Mouse (Mus musculus): Measurements from ENCODE around the gene Ksr2. TPM values are rescaled to one million over a fixed set of nuclear protein-coding genes. Genes with fewer than 3 reads are reported as not detected.
"Not testable (repeated sequence)": the region's sequence is repeated elsewhere in the genome, so short reads cannot be mapped to it uniquely, and the experiment has no call there.

Gene Ksr2
- total and polyA plus RNA-seq, 3 experiments, result 0.05 TPM; not detected in 2

DNA sequence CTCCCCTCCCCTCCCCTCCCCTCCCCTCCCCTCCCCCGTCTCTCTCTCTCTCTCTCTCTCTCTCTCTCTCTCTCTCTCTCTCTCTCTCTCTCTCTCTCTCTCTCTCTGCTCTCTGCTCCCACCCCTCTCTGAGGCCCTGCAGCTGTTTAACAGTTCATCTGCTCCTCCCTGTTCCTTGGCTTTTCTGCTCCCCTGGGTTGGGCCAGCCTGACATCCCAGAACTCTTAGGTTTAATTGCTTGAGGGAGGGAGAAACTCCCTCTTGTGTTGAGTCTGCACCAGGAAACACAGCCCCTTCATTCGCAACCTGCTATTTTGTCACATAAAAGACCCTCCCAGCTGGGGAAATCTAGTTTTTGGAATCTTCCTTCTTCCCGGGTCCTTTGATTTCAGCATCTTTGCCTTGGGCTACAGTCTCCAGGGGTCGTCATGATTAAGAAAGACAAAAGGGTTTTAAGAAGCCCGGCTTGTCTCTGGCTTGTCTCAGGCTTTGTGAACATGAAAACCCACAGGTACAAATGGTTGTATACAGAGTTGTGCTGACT, 15.7 kb upstream of the Ksr2 start:
- H3K36me3 ChIP-seq (replicated peaks), result no peaks in the 10 kb centered on the region
- no peaks in the 10 kb centered on the region for H3K27me3 ChIP-seq (ENCODE audit: insufficient read depth, low read length)
- TF ChIP-seq GATA1 (IDR thresholded peaks at IDR 0.05; ENCODE audit: borderline replicate concordance, low read length) (no peak), TAL1 (conservative IDR thresholded peaks at IDR 0.05; ENCODE audit: low read depth, low read length) (no peak), POLR2AphosphoS5 (IDR thresholded peaks at IDR 0.05; ENCODE audit: insufficient replicate concordance, low read depth, low read length) (no peak), CTCF (IDR thresholded peaks at IDR 0.05; ENCODE audit: low read depth, low read length) (no peak), GATA2 (IDR thresholded peaks at IDR 0.05; ENCODE audit: borderline replicate concordance, low read depth, low read length) (no peak)
- ATAC-seq (ENCODE audit: extremely low read depth, insufficient number of reproducible peaks, low FRiP score, poor library complexity, severe bottlenecking) (no peak), DNase-seq (ENCODE audit: low spot score) (no peak)
- H3K4me3 ChIP-seq (ENCODE audit: low read depth, low read length), result no peak overlapping the region
- peaks cover 5% of the 10 kb centered on the region for H3K9me3 ChIP-seq (replicated peaks)
- H3K4me1 ChIP-seq (ENCODE audit: insufficient read depth, low read depth, low read length), result no peaks in the 10 kb centered on the region

- Histone ChIP-seq H3K9me3 (replicated peaks) (no peaks in the 10 kb centered on the region), H3K4me3 (ENCODE audit: low read depth, low read length) (no peak overlapping the region), H3K36me3 (replicated peaks) (no peaks in the 10 kb centered on the region), H3K27me3 (ENCODE audit: insufficient read depth, low read length) (no peaks in the 10 kb centered on the region), H3K4me1 (ENCODE audit: insufficient read depth, low read depth, low read length) (no peaks in the 10 kb centered on the region)
- ATAC-seq (ENCODE audit: extremely low read depth, insufficient number of reproducible peaks, low FRiP score, poor library complexity, severe bottlenecking), result no peak
- no peak for DNase-seq (ENCODE audit: low spot score)
- TF ChIP-seq GATA1 (IDR thresholded peaks at IDR 0.05; ENCODE audit: borderline replicate concordance, low read length) (no peak), POLR2AphosphoS5 (IDR thresholded peaks at IDR 0.05; ENCODE audit: insufficient replicate concordance, low read depth, low read length) (no peak), CTCF (IDR thresholded peaks at IDR 0.05; ENCODE audit: low read depth, low read length) (no peak), GATA2 (IDR thresholded peaks at IDR 0.05; ENCODE audit: borderline replicate concordance, low read depth, low read length) (no peak), TAL1 (conservative IDR thresholded peaks at IDR 0.05; ENCODE audit: low read depth, low read length) (no peak)
Observed at GRCm38 (mm10) chr5:117399281-117399680, 14.5 kb upstream of the Ksr2 start.

- H3K27me3 ChIP-seq (ENCODE audit: insufficient read depth, low read length), result no peaks in the 10 kb centered on the region
- no peaks in the 10 kb centered on the region for H3K4me1 ChIP-seq (ENCODE audit: insufficient read depth, low read depth, low read length)
- TF ChIP-seq POLR2AphosphoS5 (IDR thresholded peaks at IDR 0.05; ENCODE audit: insufficient replicate concordance, low read depth, low read length) (no peak), GATA2 (IDR thresholded peaks at IDR 0.05; ENCODE audit: borderline replicate concordance, low read depth, low read length) (no peak), CTCF (IDR thresholded peaks at IDR 0.05; ENCODE audit: low read depth, low read length) (no peak), TAL1 (conservative IDR thresholded peaks at IDR 0.05; ENCODE audit: low read depth, low read length) (no peak), GATA1 (IDR thresholded peaks at IDR 0.05; ENCODE audit: borderline replicate concordance, low read length) (no peak)
- H3K9me3 ChIP-seq (replicated peaks), result no peaks in the 10 kb centered on the region
- DNase-seq (ENCODE audit: low spot score) (no peak), ATAC-seq (ENCODE audit: extremely low read depth, insufficient number of reproducible peaks, low FRiP score, poor library complexity, severe bottlenecking) (no peak)
- H3K36me3 ChIP-seq (replicated peaks), result no peaks in the 10 kb centered on the region
- H3K4me3 ChIP-seq (ENCODE audit: low read depth, low read length), result no peak overlapping the region
Observed at GRCm38 (mm10) chr5:117403609-117404008, 10.2 kb upstream of the Ksr2 start.

DNA sequence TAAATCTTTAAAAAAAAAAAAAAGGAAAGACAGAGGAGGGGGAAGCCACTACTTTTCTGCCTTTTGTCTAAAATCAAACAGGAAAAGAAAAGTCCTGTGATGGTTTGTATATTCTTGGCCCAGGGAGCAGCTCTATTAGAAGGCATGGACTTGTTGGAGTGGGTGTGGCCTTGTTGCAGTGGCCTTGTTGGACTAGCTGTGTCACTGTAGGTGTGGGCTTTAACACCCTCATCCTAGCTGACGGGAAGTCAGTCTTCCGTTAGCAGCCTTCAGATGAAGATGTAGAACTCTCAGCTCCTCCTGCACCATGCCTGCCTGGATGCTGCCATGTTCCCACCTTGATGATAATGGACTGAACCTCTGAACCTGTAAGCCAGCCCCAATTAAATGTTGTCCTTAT, 9.1 kb upstream of the Ksr2 start:
- H3K36me3 ChIP-seq (replicated peaks); ATAC-seq (ENCODE audit: extremely low read depth, insufficient number of reproducible peaks, low FRiP score, poor library complexity, severe bottlenecking); H3K27me3 ChIP-seq (ENCODE audit: insufficient read depth, low read length); DNase-seq (ENCODE audit: low spot score); H3K4me1 ChIP-seq (ENCODE audit: insufficient read depth, low read depth, low read length); H3K4me3 ChIP-seq (ENCODE audit: low read depth, low read length); H3K9me3 ChIP-seq (replicated peaks): not testable (repeated sequence)

GRCm38 (mm10) chr5:117408216-117408615, 5.6 kb upstream of the Ksr2 start:
- no peaks in the 10 kb centered on the region for H3K27me3 ChIP-seq (ENCODE audit: insufficient read depth, low read length)
- no peak overlapping the region for H3K4me3 ChIP-seq (ENCODE audit: low read depth, low read length)
- H3K36me3 ChIP-seq (replicated peaks), result no peaks in the 10 kb centered on the region
- TF ChIP-seq GATA2 (IDR thresholded peaks at IDR 0.05; ENCODE audit: borderline replicate concordance, low read depth, low read length) (no peak), GATA1 (IDR thresholded peaks at IDR 0.05; ENCODE audit: borderline replicate concordance, low read length) (no peak), CTCF (IDR thresholded peaks at IDR 0.05; ENCODE audit: low read depth, low read length) (0 out of 2 replicates have a peak, but pooled peaks have one; percentile 6), TAL1 (conservative IDR thresholded peaks at IDR 0.05; ENCODE audit: low read depth, low read length) (no peak)
- peaks cover under 1% of the 10 kb centered on the region; the same call in 1 of the 2 replicates for H3K9me3 ChIP-seq (replicated peaks)
- H3K4me1 ChIP-seq (ENCODE audit: insufficient read depth, low read depth, low read length), result no peaks in the 10 kb centered on the region
- DNase-seq (ENCODE audit: low spot score), result no peak
- no peak for ATAC-seq (ENCODE audit: extremely low read depth, insufficient number of reproducible peaks, low FRiP score, poor library complexity, severe bottlenecking)

DNA sequence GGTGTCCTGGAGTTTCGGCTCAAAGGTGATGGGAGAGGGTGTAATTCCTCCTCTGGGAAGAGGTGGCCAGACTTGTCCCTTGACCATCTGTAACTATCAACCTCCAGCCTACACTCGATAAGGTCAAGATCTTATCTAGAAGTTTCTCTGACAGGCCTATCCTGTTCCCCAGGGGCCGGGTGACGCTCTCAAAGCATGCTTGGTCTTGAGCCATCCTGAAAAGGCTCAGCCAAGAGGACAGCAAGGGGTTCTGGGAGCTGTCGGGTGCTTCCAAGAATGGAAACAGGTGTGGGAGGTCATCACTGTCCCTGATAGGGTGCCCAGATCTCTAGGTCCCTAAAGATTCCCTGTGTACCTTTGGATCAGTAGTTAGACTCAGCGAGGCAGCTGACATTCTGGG, 4.4 kb upstream of the Ksr2 start:
- H3K9me3 ChIP-seq (replicated peaks), result peaks cover 9% of the 10 kb centered on the region
- TF ChIP-seq GATA1 (IDR thresholded peaks at IDR 0.05; ENCODE audit: borderline replicate concordance, low read length), result no peak
- no peak for TF ChIP-seq TAL1 (conservative IDR thresholded peaks at IDR 0.05; ENCODE audit: low read depth, low read length)
- H3K4me3 ChIP-seq (ENCODE audit: low read depth, low read length), result no peak overlapping the region
- H3K36me3 ChIP-seq (replicated peaks), result no peaks in the 10 kb centered on the region
- ATAC-seq (ENCODE audit: extremely low read depth, insufficient number of reproducible peaks, low FRiP score, poor library complexity, severe bottlenecking) (no peak), DNase-seq (ENCODE audit: low spot score) (no peak)
- no peaks in the 10 kb centered on the region for H3K27me3 ChIP-seq (ENCODE audit: insufficient read depth, low read length)
- no peaks in the 10 kb centered on the region for H3K4me1 ChIP-seq (ENCODE audit: insufficient read depth, low read depth, low read length)

GRCm38 (mm10) chr5:117414611-117415010, 811 bp downstream of the Ksr2 start:
- DNase-seq (ENCODE audit: low spot score), result no peak
- no peaks in the 10 kb centered on the region for H3K36me3 ChIP-seq (replicated peaks)
- no peak overlapping the region for H3K4me3 ChIP-seq (ENCODE audit: low read depth, low read length)
- H3K27me3 ChIP-seq (ENCODE audit: insufficient read depth, low read length), result no peaks in the 10 kb centered on the region
- peaks cover 9% of the 10 kb centered on the region for H3K9me3 ChIP-seq (replicated peaks)
- no peaks in the 10 kb centered on the region for H3K4me1 ChIP-seq (ENCODE audit: insufficient read depth, low read depth, low read length)
- TF ChIP-seq GATA2 (IDR thresholded peaks at IDR 0.05; ENCODE audit: borderline replicate concordance, low read depth, low read length) (no peak), TAL1 (conservative IDR thresholded peaks at IDR 0.05; ENCODE audit: low read depth, low read length) (no peak), GATA1 (IDR thresholded peaks at IDR 0.05; ENCODE audit: borderline replicate concordance, low read length) (no peak), CTCF (IDR thresholded peaks at IDR 0.05; ENCODE audit: low read depth, low read length) (no peak), POLR2AphosphoS5 (IDR thresholded peaks at IDR 0.05; ENCODE audit: insufficient replicate concordance, low read depth, low read length) (no peak)
- ATAC-seq (ENCODE audit: extremely low read depth, insufficient number of reproducible peaks, low FRiP score, poor library complexity, severe bottlenecking), result no peak

Data from G1E (cell line).